Mouse (Mus musculus) central nervous system, embryonic 18 days (tissue): ENCODE data around the gene Zfp62. TPM values are rescaled to one million over a fixed set of nuclear protein-coding genes. Genes with fewer than 3 reads are reported as not detected.

Source experiments
- polyA plus RNA-seq: library from polyadenylated mRNA; depleted of rRNA; stranded (reverse); fragments of >200 nt; gene quantifications from 2 replicates; pipeline ENCODE4 v1.2.3, GENCODE M21; 2012; rRNA removed

Gene Zfp62
- polyA plus RNA-seq, result 23.9 and 25.2 TPM in 2 replicates

GRCm38 (mm10) chr11:49203129-49203768 is at the start of gene Zfp62:
Zfp62 (plus strand) TSS chr11:49203292.

DNA sequence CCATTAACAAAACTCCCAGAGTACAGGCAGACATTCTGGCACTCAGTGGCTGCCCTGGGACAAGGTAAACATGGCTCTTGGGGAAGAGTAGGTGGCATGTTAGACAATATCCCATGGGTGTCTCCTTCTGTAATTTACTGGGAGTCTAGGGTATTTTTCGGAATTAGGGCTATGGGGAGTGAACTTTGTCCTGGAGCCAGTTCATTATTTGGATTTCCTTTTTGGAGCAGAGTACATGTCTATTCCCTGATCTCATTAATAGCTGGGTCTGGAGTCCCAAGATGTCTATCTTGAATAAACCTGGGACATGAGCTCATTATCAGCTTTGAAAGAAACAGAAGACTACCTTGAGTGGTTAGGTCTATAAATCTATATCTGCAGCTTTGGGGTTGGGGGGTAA is 49.0 kb upstream of the Zfp62 start, which contains the start of gene Olfr1394:
Olfr1394 (plus strand) TSS at position 301 of the 400 bp plus-strand sequence.

GRCm38 (mm10) chr11:49186955-49187488 is 16.1 kb upstream of the Zfp62 start, which contains the start of gene Btnl9:
Btnl9 (minus strand) TSS chr11:49187159.

GRCm38 (mm10) chr11:49243727-49244594 is 40.9 kb downstream of the Zfp62 start, which contains the start of gene Mgat1:
Mgat1 (plus strand) TSS chr11:49244191.

Other genes with a start within 250 kb of the Zfp62 start
- 0.03 and 0.04 TPM in 2 replicates for gene Olfr56, start 224.4 kb upstream of the Zfp62 start, polyA plus RNA-seq
- gene 9930111J21Rik1, start 223.9 kb upstream of the Zfp62 start, polyA plus RNA-seq, result 0.11 and 0.12 TPM in 2 replicates
- gene Gm12185, start 211.1 kb upstream of the Zfp62 start, polyA plus RNA-seq, result 0.04 TPM in 2 replicates
- gene Tgtp1, start 209.1 kb upstream of the Zfp62 start, polyA plus RNA-seq, result 0.17 and 0.27 TPM in 2 replicates
- 0.25 and 0.31 TPM in 2 replicates for gene 9930111J21Rik2, start 152.1 kb upstream of the Zfp62 start, polyA plus RNA-seq
- 0.03 and 0.11 TPM in 2 replicates for gene Tgtp2, start 139.1 kb upstream of the Zfp62 start, polyA plus RNA-seq
- 0.60 and 1.1 TPM in 2 replicates for gene Ifi47, start 126.7 kb upstream of the Zfp62 start, polyA plus RNA-seq
- gene Olfr1396, start 88.4 kb upstream of the Zfp62 start, polyA plus RNA-seq, result not detected in 2 replicates
- gene Olfr1395, start 61.0 kb upstream of the Zfp62 start, polyA plus RNA-seq, result not detected in 2 replicates
- gene Olfr1394, start 48.9 kb upstream of the Zfp62 start, polyA plus RNA-seq, result not detected in 2 replicates
- 0.03 and 0.27 TPM in 2 replicates for gene Btnl9, start 16.1 kb upstream of the Zfp62 start, polyA plus RNA-seq
- 52.4 and 55.8 TPM in 2 replicates for gene Mgat1, start 40.9 kb downstream of the Zfp62 start, polyA plus RNA-seq
- 0.09 and 0.22 TPM in 2 replicates for gene Olfr1393, start 75.0 kb downstream of the Zfp62 start, polyA plus RNA-seq
- gene Olfr1392, start 82.0 kb downstream of the Zfp62 start, polyA plus RNA-seq, result 0.08 and 0.23 TPM in 2 replicates
- not detected in 2 replicates for gene Olfr10, start 101.4 kb downstream of the Zfp62 start, polyA plus RNA-seq
- not detected in 2 replicates for gene Olfr1391, start 119.5 kb downstream of the Zfp62 start, polyA plus RNA-seq
- not detected in 2 replicates for gene Olfr1390, start 131.9 kb downstream of the Zfp62 start, polyA plus RNA-seq
- gene Olfr1389, start 219.8 kb downstream of the Zfp62 start, polyA plus RNA-seq, result 0.03 TPM in 1 of 2 replicates, not detected in the other
- gene Olfr1388, start 233.3 kb downstream of the Zfp62 start, polyA plus RNA-seq, result 0.15 and 0.16 TPM in 2 replicates